In the genomic region with DNA sequence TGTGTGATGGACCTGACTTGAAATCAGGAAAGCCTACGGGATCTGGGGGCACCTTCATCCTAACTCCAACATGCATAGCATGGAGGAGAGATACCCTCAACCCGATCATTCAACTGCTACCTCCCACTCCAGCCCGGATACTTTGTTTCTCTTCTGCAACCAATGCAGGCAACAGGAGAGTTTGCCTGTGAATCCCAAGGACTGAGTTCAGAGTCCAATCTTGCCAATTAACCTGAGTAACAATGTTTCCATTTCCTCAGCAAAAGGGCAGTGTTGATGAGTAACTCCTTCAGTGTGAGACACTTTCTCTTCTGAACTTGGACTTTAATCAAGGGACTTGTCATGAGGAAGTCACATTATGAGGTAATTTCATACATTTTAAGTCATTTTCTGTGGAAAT, we compare ENCODE assay signal across 18 mouse cellular contexts.
DNase-seq lines count a peak whose midpoint lies in the region; ATAC-seq and TF ChIP-seq lines count a peak whose summit lies in the region.
"Had no signal": no experiment of that assay in that cellular context is flagged by ENCODE, and none has a peak within 500 bp of the region (broad histone marks: within the 10 kb centered on the region; RNA-seq: fewer than 3 reads in every experiment).

No protein-coding gene starts in this region.

- no peak overlapping the region for H3K4me2 ChIP-seq in kidney, embryonic 15.5 days
- no peak overlapping the region for H3K4me2 ChIP-seq in kidney, postnatal 0 days (ENCODE audit: low read length)
- H3K4me2 ChIP-seq: embryonic facial prominence, embryonic 12.5 days; forebrain, embryonic 13.5 days; heart, embryonic 12.5 days had no signal

- peak; percentile 27 for DNase-seq in kidney, adult 18-20 months
- peak; percentile 62 for DNase-seq in testis, postnatal 14 days (ENCODE audit: low spot score)
- no peak for DNase-seq in testis, postnatal 10 days (ENCODE audit: low spot score)
- DNase-seq in kidney, postnatal 0 days (ENCODE audit: low spot score) = peak; percentile 44
- DNase-seq in cerebellum, adult 18-20 months = no peak
- DNase-seq: adrenal gland, adult 8-10 months; adrenal gland, postnatal 36 days; cerebellum, adult 9-10 months; cerebellum, postnatal 25 days; forebrain, postnatal 0 days; gastrocnemius, postnatal 14 days; heart, postnatal 36 days had no signal

- TF ChIP-seq CTCF in kidney, postnatal 0 days (IDR thresholded peaks at IDR 0.05; ENCODE audit: low read depth) = no peak

- H3K27me3 ChIP-seq in kidney, embryonic 15.5 days = peaks cover 21% of the 10 kb centered on the region; the same call in 1 of the 2 replicates
- no peaks in the 10 kb centered on the region for H3K27me3 ChIP-seq in kidney, postnatal 0 days (ENCODE audit: insufficient read depth, low read length)
- H3K27me3 ChIP-seq: embryonic facial prominence, embryonic 12.5 days; forebrain, embryonic 13.5 days had no signal

- WGBS in kidney, embryonic 15.5 days = 33% methylated on average over 3 of the region's 3 CpGs
- 23% methylated on average over 3 of the region's 3 CpGs for WGBS in kidney, postnatal 0 days

- no peak overlapping the region; the same call in 1 of the 2 replicates for H3K27ac ChIP-seq in kidney, embryonic 15.5 days
- H3K27ac ChIP-seq in kidney, postnatal 0 days = no peak overlapping the region
- H3K27ac ChIP-seq: embryonic facial prominence, embryonic 12.5 days; forebrain, embryonic 13.5 days had no signal

- no peak overlapping the region for H3K9ac ChIP-seq in kidney, embryonic 15.5 days
- H3K9ac ChIP-seq in kidney, postnatal 0 days (ENCODE audit: low read depth, low read length) = no peak overlapping the region
- H3K9ac ChIP-seq: embryonic facial prominence, embryonic 12.5 days; forebrain, embryonic 13.5 days; forebrain, postnatal 0 days; heart, embryonic 12.5 days had no signal

- H3K4me1 ChIP-seq in kidney, embryonic 15.5 days = peaks cover 18% of the 10 kb centered on the region
- no peaks in the 10 kb centered on the region for H3K4me1 ChIP-seq in kidney, postnatal 0 days (replicated peaks; ENCODE audit: insufficient read depth, low read length)
- H3K4me1 ChIP-seq: heart, embryonic 12.5 days had no signal

- no peaks in the 10 kb centered on the region for H3K36me3 ChIP-seq in kidney, embryonic 15.5 days
- H3K36me3 ChIP-seq in kidney, postnatal 0 days (ENCODE audit: insufficient read depth, low read length) = no peaks in the 10 kb centered on the region
- H3K36me3 ChIP-seq: embryonic facial prominence, embryonic 12.5 days; heart, embryonic 12.5 days had no signal

- no peak for ATAC-seq in kidney, embryonic 15.5 days (replicated peaks; ENCODE audit: low FRiP score)
- peak; percentile 80; the same call in 1 of the 2 replicates for ATAC-seq in kidney, postnatal 0 days (replicated peaks; ENCODE audit: low FRiP score, low read depth)
- ATAC-seq in erythroid progenitor cell, adult 5-6 weeks (replicated peaks; ENCODE audit: low FRiP score, poor library complexity, severe bottlenecking) = no peak
- ATAC-seq: forebrain, embryonic 13.5 days; forebrain, postnatal 0 days; hindbrain, embryonic 16.5 days had no signal

- no peak overlapping the region for H3K4me3 ChIP-seq in kidney, embryonic 15.5 days (replicated peaks)
- no peak overlapping the region for H3K4me3 ChIP-seq in kidney, postnatal 0 days (replicated peaks; ENCODE audit: low read depth, low read length)
- H3K4me3 ChIP-seq: embryonic facial prominence, embryonic 12.5 days; forebrain, embryonic 13.5 days; heart, embryonic 12.5 days had no signal

- no peaks in the 10 kb centered on the region for H3K9me3 ChIP-seq in kidney, embryonic 15.5 days (replicated peaks)
- no peaks in the 10 kb centered on the region for H3K9me3 ChIP-seq in kidney, postnatal 0 days (replicated peaks; ENCODE audit: low read length)
- H3K9me3 ChIP-seq: embryonic facial prominence, embryonic 12.5 days; forebrain, embryonic 13.5 days; heart, embryonic 12.5 days had no signal

Comparison
In these comparisons a context has a peak if more than half of its experiments do, and no peak if none do; other contexts are left out.
1. DNase-seq: peak in kidney, adult 18-20 months (single experiment), testis, postnatal 14 days (single experiment) and kidney, postnatal 0 days (single experiment); none in testis, postnatal 10 days (single experiment) and cerebellum, adult 18-20 months (0 of 2).